Mouse (Mus musculus) MEL (cell line): ENCODE results near the gene Hs3st5.

ENCODE experiments used
- CHD2 ChIP-seq: IDR thresholded peaks from 2 replicates; pipeline ENCODE4 v1.6.1; 2011; ENCODE audit warnings: low read length, improper control_type of control experiment
- CTCF ChIP-seq, 3 experiments: IDR thresholded peaks in 2 of 3; conservative IDR thresholded peaks in 1 of 3; 2 replicates each; pipeline ENCODE4 v1.5.1; 2011 to 2012; ENCODE audit warnings: low read length in 3 of 3, low read depth in 2 of 3, mild to moderate bottlenecking in 2 of 3, improper control_type of control experiment in 1 of 3, inconsistent platforms in 1 of 3, mixed read lengths in 1 of 3, moderate library complexity in 1 of 3; ENCODE audit not compliant: control insufficient read depth in 1 of 3, insufficient read depth in 1 of 3, poor library complexity in 1 of 3, severe bottlenecking in 1 of 3
- GABPA ChIP-seq: IDR thresholded peaks from 2 replicates; pipeline ENCODE4 v1.6.1; 2012; ENCODE audit warnings: low read depth, mild to moderate bottlenecking, inconsistent platforms, low read length, improper control_type of control experiment, moderate library complexity
- JUND ChIP-seq: IDR thresholded peaks from 2 replicates; pipeline ENCODE4 v1.6.1; 2011; ENCODE audit warnings: low read depth, mild to moderate bottlenecking, improper control_type of control experiment, low read length
- KAT2A ChIP-seq: conservative IDR thresholded peaks from 2 replicates; pipeline ENCODE4 v1.6.1; 2012; ENCODE audit warnings: low read depth, low read length, improper control_type of control experiment, inconsistent platforms
- NRF1 ChIP-seq: IDR thresholded peaks from 2 replicates; pipeline ENCODE4 v1.6.1; 2014; ENCODE audit warnings: low read depth, mild to moderate bottlenecking, inconsistent platforms, low read length, improper control_type of control experiment, moderate library complexity; ENCODE audit not compliant: poor library complexity, insufficient read depth, severe bottlenecking
- POLR2A ChIP-seq, 2 experiments: IDR thresholded peaks; 2 replicates each; pipeline ENCODE4 v1.6.1; 2011 to 2012; ENCODE audit warnings: low read length in 2 of 2, mild to moderate bottlenecking in 2 of 2, control low read depth in 1 of 2, improper control_type of control experiment in 1 of 2, low read depth in 1 of 2, moderate library complexity in 1 of 2; ENCODE audit not compliant: control insufficient read depth in 1 of 2, insufficient read depth in 1 of 2, poor library complexity in 1 of 2
- POLR2AphosphoS2 ChIP-seq: IDR thresholded peaks from 2 replicates; pipeline ENCODE4 v1.6.1; 2011; ENCODE audit warnings: low read length, improper control_type of control experiment
- SIN3A ChIP-seq: IDR thresholded peaks from 2 replicates; pipeline ENCODE4 v1.6.1; 2012; ENCODE audit warnings: low read length, improper control_type of control experiment, inconsistent platforms
- ZKSCAN1 ChIP-seq: IDR thresholded peaks from 2 replicates; pipeline ENCODE4 v1.6.1; 2012; ENCODE audit warnings: low read depth, mild to moderate bottlenecking, inconsistent platforms, low read length, improper control_type of control experiment, moderate library complexity

DNA sequence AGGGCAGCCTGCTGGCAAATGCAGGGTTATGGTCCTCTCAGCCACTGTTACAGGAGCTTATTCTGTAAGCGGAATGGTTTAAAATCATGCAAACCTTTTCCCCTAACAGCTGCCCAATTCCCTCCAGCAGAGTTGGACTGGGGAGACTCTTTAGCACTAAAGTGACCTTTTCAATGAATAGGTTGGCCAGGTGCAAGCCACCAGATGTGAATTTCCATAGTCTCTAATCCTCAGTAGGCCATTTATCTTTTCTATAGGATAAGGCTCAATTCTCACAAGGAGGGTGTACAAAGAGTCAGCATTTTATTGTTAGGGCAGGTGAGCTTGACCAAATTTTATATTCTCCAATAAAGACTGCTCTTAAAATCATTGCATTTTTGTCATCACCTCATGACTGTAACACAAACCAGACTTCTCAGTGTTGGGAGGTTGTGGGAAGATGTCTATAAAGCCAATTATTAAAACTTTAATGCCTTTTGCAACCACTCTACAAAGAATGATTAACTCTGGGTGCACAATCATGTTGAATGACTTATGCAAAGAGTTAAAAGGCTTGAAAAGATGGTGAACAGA is 21.8 kb upstream of the Hs3st5 start:
- no peak for TF ChIP-seq CTCF (IDR thresholded peaks at IDR 0.05 in 2 of 3, conservative IDR thresholded peaks at IDR 0.05 in 1 of 3; ENCODE audit: control insufficient read depth in 1 of 3, insufficient read depth in 1 of 3, low read depth in 2 of 3, low read length in 3 of 3, poor library complexity in 1 of 3, severe bottlenecking in 1 of 3)
- no peak for TF ChIP-seq SIN3A
- no peak for TF ChIP-seq NRF1
- no peak for TF ChIP-seq POLR2AphosphoS2
- TF ChIP-seq ZKSCAN1: no peak
- TF ChIP-seq POLR2A (IDR thresholded peaks at IDR 0.05; ENCODE audit: control insufficient read depth in 1 of 2, insufficient read depth in 1 of 2, low read depth in 1 of 2, low read length in 2 of 2, poor library complexity in 1 of 2): no peak
- TF ChIP-seq CHD2: no peak
- TF ChIP-seq GABPA: no peak
- TF ChIP-seq JUND: no peak
- TF ChIP-seq KAT2A: no peak
